Mouse (Mus musculus) kidney, postnatal 25 days (tissue): Measurements from ENCODE around the gene 4930562C15Rik.
"Not testable (repeated sequence)": the region's sequence is repeated elsewhere in the genome, so short reads cannot be mapped to it uniquely, and the experiment has no call there.

Source experiments
- DNase-seq, 2 experiments: peaks; one replicate each; pipeline ENCODE4 v3.0.0; 2021; ENCODE audit warnings: mixed read lengths in 2 of 2

Gene 4930562C15Rik

DNA sequence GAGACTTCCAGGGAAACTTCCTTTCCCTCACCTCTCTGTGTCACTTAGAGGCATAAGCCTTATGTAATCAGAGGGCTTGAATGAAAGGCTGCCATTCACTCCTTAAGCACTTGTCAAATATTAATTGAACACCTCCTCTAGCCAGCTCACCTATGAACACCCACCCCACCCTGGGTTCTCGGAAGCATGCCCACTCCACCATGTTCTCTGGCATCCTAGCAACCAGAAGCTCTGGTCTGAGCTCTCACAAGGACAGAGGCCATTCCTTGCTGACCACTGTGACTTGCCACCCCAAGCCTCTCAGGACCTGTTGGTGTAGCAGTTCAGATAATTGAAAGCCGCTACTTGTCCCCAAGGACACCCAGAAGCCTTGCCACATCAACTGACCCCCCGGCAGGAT, at the start of gene 4930562C15Rik:
4930562C15Rik (plus strand) TSS at position 226 of the 400 bp plus-strand sequence.
- DNase-seq, result peak in 1 of 2 experiments; percentile 46

DNA sequence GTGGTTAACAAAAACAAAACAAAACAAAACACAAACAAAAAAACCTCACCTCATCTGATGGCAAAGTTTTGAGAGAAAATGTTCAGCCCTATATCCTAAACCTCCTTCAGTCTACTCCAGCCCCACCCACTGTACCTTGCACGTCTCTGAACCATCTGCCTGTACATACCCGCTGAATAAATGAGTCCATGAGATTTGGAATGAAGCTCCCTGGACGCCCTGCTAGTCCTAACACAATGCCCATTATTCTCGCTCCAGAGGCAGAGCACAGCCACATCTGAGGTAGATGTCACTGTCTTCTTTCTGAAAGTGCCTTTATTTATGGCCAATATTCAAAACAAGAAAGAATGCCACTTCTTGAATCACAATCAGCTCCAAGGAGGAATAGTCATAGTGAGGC, 49.5 kb upstream of the 4930562C15Rik start:
- DNase-seq, result no peak

DNA sequence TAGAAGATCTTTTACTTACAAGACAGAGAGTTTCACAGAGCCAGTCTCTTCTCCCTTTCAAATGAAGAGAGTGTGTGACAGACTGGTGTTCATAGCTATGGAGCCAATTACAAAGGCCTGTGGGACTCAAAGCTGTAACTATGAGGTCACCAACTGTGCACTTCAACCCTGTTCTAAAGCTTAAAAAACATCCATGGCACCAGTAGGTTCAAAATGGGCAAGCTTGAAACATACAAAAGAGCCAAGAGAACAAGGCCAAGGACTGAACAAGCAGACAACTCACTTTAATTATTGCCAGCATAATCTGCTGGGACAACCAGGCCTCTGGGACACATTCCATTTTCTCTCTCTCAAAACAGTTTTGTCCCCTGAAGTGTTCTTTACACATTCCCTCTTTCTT, 47.0 kb upstream of the 4930562C15Rik start:
- DNase-seq, result no peak

DNA sequence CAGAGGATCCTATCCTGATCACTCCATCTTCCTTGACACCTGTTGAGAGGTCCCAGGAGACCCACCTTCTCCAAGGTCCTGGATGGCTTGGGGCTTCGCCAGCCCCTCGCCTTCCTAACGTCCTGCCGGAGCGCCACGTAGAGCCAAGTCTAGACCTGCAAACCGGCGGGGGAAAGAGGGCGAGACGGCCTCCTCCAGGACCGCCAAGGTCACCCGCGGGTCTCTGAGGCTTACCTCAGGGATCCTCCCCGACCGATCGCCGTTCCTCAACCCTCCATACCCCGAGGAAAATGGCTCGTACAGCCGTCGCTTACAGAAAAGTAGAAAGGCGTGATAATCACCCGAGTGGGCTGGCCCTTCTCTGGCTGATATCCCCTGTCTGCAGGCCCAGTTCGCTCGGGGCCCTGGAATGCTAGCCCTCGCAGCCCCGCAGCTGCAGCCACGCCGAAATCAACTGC, 45.9 kb upstream of the 4930562C15Rik start:
- DNase-seq, result peak; percentile 35 to 67

DNA sequence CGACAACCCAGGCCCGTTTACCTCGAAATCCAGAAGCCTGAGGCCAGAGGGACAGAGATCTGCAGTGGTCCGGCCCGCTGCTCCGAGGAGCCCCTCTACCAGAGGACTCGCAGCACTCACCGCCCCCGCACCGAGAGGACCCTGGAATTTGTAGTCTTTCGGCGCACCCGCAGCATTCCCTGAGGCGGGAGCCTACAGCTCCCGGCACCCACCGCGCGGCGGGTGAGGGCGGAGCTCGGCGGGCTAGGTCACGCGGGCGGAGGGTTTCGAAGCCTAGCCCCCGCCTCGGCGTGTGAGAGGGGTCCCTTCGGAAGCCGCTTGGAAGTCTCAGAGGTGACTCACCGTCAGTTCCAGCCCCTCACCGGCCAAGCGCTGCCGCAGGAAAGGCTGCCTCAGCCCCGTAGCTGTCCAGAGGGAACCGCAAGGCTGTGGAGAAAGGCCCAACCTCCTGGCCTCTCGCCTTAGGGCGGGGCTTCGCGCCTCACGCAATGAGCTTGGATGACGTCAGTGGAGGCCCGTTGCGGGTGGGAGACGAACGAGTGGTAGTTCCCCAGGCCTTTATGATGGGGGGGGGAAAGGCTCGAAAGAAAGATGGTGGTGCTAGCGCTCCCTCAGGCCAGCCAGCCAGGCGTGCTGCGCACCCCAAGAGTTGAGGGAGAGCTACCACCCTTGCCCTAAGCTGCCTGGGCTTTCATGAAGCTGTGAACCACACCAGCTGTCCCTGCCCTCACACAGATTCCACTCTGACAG, 45.2 kb upstream of the 4930562C15Rik start, which contains the start of gene Cdip1:
Cdip1 (minus strand) TSS at position 483 of the 750 bp plus-strand sequence.
- DNase-seq, result peak; percentile 94 to 96

DNA sequence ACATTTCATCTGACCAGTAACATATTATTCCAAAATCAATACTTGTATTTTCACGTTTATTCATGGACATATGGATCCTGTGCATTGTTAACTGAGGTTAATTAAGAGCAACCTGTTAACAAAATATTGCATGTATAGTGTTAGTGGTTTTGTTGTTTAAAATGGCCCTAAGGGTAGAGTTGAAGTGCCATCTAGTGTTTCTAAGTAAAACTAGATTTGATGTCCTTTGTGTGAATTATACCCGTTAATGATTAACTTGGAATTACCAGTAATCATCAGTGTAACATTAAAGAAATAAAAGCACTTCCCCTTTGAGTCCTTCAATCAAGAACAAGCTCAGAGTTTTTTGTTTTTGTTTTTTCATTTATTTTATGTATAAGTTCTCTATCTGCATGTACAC, 43.9 kb upstream of the 4930562C15Rik start:
- DNase-seq, result no peak

DNA sequence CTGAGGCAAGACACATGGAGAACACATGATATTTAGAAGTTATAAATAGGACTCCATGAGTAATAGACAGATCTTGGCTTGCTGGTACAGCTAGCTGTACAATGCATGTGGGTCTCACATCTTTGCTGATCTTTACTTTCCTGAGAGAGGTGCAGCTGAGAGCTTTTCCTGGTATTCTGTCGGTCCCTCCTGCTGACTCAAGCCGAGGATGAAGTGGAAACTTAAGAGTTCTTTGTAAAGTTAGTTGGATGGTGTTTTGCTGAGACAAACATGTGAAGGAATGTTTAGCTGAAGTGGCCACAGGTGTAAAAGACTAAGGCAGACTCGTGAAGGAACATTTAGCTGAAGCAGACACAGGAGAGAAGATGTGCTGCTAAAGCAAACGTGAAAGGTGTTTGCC, 38.6 kb upstream of the 4930562C15Rik start:
- no peak for DNase-seq

DNA sequence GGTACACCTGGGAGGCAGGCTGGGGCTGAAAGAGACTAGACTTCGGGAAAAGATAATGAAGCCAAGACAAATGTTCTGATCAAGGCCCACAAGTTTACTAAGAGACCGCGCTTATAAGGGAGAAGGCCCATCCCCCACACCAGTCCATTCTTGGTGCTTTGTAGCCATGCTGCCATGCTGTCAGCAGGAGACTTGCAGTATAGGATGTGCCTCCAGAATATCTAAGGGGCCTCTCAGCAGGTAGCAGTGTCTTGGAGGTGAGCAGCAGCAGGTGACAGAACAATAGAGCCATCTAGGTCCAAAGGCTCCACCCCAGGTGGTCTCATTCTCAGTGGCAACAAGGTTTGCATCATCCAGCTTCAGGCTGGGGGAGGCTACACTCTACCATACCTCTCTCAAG, 16.9 kb upstream of the 4930562C15Rik start:
- no peak for DNase-seq

DNA sequence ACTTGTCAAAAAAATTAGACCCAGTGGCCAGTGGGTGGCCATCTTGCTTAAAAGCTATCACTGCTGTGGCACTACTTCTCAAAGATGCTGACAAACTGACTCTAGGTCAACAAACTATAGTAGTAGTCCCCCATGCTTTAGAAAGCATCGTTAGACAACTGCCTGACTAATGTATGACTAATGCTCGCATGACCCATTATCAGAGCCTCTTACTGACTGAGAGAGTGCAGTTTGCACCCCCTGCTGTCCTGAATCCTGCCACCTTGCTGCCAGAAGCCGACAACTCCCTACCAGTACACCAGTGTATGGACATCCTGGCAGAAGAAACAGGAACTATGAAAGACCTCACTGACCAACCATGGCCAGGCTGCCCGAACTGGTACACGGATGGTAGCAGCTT, 10.8 kb upstream of the 4930562C15Rik start:
- not testable (repeated sequence) for DNase-seq

DNA sequence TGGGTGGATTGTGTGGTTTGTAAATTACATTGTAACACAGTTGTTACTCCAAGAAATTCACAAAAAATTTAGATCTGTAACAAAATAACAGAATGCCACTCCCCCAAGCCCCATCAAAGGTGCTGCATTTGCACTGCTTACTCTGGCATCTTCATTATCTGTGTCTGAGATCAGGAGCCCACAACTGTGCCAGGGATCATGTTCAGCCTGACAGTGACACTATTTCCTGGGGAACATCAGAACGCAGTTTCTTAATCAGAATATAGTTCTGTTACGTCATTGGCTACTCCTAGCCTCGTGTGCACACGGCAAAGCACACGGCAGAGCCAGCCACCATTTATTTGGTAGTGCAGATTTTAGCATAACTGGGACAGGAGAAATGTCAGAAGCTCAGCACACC, 7.6 kb upstream of the 4930562C15Rik start:
- no peak for DNase-seq

DNA sequence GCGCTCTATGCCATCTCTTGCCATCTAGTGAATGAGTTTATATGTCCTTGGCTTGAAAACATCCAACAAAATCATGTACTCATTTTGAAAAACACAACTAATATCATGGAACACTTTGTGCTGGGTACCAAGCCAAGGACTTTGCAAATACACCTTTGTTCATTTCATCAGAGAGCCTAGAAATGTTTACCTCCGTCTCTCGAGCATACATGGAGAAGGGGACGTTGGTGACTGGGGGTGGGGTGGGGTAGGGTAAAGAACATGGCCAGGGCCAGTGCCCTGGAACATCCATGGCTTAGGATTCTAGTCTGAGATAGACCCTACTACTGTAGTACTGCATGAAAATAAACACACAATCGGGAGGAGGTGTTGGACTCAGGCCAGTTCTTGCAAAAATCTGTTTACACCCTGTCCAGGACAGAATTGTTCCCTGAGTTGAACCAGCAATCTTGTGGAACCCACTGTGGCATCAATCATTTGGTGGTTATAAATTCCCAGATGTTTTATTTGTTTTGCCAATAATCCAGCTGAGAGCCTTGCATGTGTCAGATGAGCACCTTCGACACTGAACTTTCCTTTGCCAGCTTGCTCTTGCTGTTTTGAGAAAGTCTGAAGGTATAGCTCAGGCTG, 5.8 kb upstream of the 4930562C15Rik start:
- no peak for DNase-seq

DNA sequence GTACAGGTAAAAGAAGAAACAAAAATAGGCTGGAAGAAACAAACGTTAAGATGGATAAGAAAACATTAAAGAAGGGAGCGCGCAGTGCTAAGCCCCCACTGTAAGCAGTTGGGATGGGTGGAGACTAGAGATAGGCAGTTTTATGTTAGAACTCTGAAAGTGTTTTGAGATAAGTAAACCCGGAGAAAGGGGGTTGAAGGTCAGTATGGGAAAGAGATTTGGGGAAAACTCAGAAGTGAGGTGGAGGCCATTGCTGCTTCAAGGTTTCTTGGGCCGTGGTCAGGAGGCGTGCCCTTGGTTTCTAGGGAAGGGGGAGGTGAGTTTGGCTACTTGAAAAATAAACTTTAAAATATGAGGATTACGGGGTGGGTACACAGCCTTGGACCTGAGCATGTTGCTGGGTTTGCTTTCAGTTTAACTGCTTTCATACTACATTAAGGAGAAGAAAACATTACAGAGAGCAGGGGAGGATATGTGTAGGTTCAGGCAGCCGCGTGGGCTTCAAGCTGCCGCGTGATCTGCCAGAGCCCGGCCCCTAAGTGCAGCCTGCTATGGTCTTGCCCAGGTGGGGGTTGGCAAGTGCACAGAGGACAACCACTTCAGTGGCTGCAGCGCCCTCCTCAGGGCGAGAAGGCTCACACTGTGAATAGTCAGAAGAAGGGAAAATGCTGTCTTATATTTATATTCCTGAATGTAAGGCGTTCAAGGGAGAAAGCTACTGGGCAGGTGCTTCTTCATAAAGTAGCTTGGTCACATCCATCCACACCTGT, 3.4 kb upstream of the 4930562C15Rik start:
- DNase-seq, result no peak

DNA sequence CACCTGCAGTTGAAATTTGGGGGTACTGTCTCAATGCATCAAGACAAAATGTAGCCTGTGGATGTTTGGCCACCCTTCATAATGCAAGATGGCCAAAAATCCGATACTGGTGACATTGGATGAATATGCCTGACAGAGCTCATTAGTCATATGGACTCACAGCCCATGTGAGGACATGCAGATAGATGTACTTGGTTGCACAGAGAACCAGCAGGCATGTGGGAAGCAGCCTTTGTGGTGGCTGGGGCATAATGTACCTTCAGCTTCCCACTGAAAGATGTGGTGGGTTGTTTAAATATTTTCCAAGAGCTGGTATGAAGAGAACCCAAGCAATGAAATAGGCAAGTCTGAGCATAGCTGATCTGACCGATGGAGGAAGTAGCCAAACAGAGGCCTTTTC, 1.4 kb upstream of the 4930562C15Rik start:
- no peak for DNase-seq

DNA sequence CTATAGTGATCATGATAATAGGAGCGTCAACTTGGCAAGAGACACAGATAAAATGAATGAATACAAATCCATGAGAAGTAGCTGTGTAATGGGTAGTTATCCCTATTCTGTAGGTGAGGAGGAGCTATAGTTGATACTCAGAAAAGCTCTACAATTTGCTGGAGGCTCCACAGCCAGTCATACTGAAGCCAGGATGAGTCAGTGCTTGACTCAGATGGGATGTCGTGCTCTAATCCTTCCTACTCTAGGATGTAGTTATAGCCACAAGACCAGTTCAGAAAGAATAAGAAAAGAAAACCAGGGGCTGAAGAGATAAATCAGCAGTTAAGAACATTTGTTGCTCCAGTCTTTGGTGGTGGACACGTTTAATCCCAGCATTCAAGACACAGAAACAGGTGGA, 2.4 kb downstream of the 4930562C15Rik start:
- DNase-seq, result no peak

DNA sequence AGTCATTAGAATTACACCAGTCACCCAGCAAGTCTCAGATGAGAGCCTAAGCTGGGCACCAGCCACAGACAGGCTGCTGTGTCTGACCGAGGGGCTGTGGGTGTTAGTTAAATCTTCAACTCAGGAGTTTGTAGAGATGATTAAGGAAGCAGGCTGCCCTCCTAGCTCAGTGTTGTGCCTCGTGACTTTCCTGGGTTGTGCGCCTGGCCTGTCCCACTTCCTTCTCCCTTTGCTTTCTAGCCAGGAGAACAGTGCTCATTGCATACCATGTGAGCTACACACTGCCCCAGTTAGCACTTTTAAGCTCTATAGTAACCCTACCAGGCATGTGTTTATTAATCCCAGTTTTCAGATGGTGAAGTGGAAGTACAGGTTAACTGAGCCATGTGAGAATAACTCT, 4.3 kb downstream of the 4930562C15Rik start:
- DNase-seq, result no peak

DNA sequence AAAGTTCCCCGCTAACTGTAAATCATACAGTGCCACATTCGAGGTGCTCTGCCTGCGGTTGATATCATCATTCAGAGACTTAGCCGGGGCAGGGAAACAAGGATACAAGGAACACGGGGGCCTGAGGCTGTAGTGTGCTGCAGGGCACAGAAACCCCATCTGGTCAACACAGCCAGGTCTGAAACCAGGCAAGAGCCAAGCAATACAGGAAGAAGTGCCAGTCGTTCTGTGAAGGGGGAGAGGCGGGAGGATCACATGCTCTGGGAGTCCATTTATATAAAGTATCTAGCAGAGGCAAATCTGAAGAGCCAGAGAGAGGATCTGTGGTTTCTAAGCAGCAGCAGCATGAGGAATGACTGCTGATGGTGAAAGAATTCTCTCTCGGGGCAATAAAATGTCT, 5.0 kb downstream of the 4930562C15Rik start:
- DNase-seq, result no peak

DNA sequence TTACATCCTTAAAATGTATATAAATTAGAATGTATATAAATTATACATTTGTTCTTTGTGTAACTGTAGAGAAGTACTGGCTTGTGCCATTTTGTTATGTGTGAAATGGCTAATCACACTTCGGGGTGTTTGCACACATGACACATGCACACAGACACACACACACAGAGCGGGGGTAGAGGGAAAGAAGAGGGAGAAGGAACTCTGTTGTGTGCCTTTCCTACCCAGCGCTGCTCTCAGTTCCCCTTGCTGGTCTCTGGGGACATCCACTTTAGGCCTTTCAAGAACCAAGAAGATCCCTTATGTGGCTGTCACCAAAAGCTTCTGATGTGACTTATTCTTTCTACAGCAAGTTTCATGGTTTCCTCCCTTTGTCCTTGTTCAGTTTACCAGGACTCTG, 11.8 kb downstream of the 4930562C15Rik start:
- no peak for DNase-seq

DNA sequence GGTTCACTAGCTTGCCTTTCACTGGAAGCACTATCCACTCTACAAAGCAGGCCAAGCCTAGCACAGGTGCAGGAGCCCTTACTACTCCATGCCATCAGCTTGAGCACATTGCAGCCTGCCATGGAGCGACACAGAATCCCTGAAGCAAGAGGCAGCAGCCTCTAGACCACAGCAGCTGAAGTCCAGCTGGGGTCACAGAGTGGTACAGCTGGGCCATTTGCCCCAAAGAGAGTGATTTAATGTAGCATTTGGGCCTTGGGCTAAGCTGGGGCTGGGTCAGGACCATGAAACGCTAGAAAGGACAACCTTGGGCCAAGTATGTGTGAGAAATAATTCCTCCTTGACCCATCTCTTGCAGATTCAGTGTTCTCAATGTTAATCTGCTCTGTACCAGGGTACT, 12.9 kb downstream of the 4930562C15Rik start:
- DNase-seq, result no peak

DNA sequence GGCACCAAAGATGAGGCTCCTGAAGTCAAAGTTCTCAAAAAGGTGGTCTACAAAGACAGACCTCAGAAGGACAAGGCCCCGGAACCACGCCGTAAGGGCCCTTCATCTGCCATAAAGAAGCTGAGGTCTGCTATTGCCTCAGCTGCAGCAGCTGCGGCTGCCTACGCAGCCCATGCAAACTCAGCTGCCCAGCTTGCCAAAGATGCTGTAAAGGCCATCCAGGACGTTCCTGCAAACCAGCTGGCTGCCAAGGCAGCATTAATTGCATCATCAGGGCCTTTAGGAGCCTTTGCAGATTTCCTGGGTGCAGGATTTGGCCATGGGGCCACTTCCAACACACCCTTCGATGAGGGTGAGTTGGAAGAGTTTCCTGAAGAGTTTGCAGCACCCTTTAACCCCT, 15.1 kb downstream of the 4930562C15Rik start:
- DNase-seq, result no peak

DNA sequence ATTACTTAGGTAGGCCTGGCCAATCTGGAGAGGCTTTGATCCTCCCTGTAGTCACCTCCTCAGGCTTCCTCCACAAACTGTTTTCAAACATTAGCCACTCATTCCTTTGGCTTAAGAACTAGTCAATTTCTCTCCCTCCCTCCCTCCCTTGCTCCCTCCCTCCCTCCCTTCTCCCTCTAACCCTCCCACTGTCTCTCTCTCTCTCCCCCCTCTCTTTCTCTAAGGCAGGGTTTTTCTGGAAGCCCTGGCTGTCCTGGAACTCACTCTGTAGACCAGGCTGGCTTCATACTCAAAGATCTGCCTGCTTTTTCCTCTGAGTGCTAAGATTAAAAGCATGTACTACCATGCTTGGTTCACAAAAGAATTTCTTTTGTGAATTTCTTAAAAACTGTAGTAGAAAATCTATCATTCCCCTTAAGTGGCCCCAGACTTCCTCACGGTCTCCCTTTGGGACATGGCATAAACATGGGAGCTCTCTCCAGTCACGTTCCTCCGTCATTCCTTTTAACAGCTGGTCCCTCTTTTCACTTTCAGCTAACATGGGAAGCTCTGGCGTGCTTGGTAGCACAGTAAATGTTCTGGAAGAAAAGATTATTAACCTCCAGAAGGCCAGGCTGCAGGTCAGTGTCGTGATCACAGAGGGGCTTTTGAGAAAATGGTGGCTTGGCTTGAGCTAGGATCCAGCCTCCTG, 15.9 kb downstream of the 4930562C15Rik start:
- no peak for DNase-seq

DNA sequence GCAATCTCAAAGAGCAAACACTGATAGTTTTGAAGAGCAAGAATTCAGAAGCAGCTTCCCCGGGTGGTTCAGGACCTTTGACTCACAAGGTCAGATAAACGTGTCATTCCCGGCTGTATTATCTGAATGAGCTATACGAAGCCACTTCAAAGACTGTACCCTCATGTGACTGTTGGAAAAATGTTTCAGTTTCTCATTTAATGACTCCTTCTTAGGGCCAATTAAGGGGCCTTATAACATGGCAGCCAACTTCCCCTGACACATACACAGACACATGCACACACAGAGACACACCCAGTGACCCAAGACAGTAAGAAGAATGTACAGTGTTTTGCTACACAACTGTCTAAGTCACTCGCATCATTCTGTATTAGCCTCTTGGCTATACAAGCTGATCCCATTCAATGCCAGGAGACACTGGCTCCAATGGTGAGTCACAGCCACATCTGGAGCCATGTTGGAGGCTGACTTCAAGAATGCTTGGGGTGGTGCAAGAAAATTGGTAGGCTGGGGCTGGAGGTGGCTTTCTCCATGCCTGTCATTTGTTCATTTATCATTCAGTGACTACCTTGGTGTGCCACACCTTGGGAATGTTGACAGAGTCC, 19.9 kb downstream of the 4930562C15Rik start:
- DNase-seq, result no peak

DNA sequence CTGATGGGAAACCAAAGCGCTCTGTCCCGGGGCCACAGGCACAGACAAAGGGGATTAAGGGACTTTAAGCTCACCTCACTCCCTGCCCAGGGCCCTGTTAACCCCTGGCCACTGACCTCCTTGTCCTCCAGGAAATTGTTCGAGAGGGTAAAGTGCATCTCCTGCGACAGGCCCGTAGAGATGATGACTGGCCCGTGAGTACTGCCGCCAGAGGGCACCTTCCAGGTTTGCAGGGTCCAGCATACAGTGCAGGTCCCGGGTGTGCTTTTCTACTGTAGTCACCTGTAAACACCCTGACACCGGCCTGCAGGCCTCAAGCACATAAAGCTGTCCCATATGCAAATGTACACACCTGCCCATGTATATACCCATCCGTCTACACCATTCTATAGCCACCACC, 26.2 kb downstream of the 4930562C15Rik start:
- DNase-seq, result peak; percentile 73 to 75
